Mouse (Mus musculus) ES-E14 (cell line): ENCODE data around the gene Mef2c. TPM values are rescaled to one million over a fixed set of nuclear protein-coding genes. Genes with fewer than 3 reads are reported as not detected.

ENCODE experiments used
- DNase-seq: peaks from one replicate; pipeline ENCODE4 v3.0.0-alpha.2; 2013; ENCODE audit warnings: low read depth, low spot score
- H3K27ac ChIP-seq: 2 replicates; pipeline ENCODE4 v1.5.1; 2012; ENCODE audit warnings: low read depth, mild to moderate bottlenecking, low read length, moderate library complexity, mixed read lengths; ENCODE audit not compliant: poor library complexity, insufficient read depth, severe bottlenecking
- H3K36me3 ChIP-seq: 2 replicates; pipeline ENCODE4 v1.6.1; 2012; ENCODE audit warnings: mild to moderate bottlenecking, low read length, moderate library complexity, mixed read lengths; ENCODE audit not compliant: control insufficient read depth, poor library complexity, insufficient read depth, severe bottlenecking
- H3K4me1 ChIP-seq, 2 experiments: fragments of 150-350 bp in 1 of 2; sonication (generic) in 1 of 2; 2 replicates each; pipeline ENCODE4 v1.6.1; 2012; ENCODE audit warnings: low read length in 2 of 2, mild to moderate bottlenecking in 1 of 2, mixed read lengths in 1 of 2; ENCODE audit not compliant: control insufficient read depth in 2 of 2, insufficient read depth in 2 of 2, poor library complexity in 1 of 2
- H3K4me3 ChIP-seq, 2 experiments: fragments of 150-350 bp in 1 of 2; sonication (generic) in 1 of 2; 2 replicates each; pipeline ENCODE4 v1.5.1; 2012; ENCODE audit warnings: low read length in 2 of 2, low read depth in 1 of 2, mild to moderate bottlenecking in 1 of 2, mixed read lengths in 1 of 2; ENCODE audit not compliant: insufficient read depth in 1 of 2, poor library complexity in 1 of 2, severe bottlenecking in 1 of 2
- H3K9ac ChIP-seq: 2 replicates; pipeline ENCODE4 v1.6.1; 2012; ENCODE audit warnings: low read depth, mild to moderate bottlenecking, low read length, mixed read lengths; ENCODE audit not compliant: poor library complexity, insufficient read depth, severe bottlenecking
- H3K9me3 ChIP-seq: fragments of 150-350 bp; sonication (generic); 2 replicates; pipeline ENCODE4 v1.6.1; 2012; ENCODE audit warnings: low read depth, mild to moderate bottlenecking, low read length; ENCODE audit not compliant: control insufficient read depth, insufficient read depth
- CHD2 ChIP-seq: IDR thresholded peaks from 2 replicates; pipeline ENCODE4 v1.6.1; 2014; ENCODE audit warnings: mild to moderate bottlenecking, low read depth, low read length, inconsistent platforms
- HCFC1 ChIP-seq: IDR thresholded peaks from 2 replicates; pipeline ENCODE4 v1.6.1; 2012; ENCODE audit warnings: low read length, inconsistent platforms, borderline replicate concordance; ENCODE audit not compliant: insufficient read depth
- MAFK ChIP-seq: IDR thresholded peaks from 2 replicates; pipeline ENCODE4 v1.6.1; 2014; ENCODE audit warnings: mild to moderate bottlenecking, low read depth, low read length, inconsistent platforms; ENCODE audit not compliant: insufficient read depth
- ZC3H11A ChIP-seq: IDR thresholded peaks from 2 replicates; pipeline ENCODE4 v1.6.1; 2012; ENCODE audit warnings: low read depth, mild to moderate bottlenecking, inconsistent platforms, low read length, borderline replicate concordance
- ZNF384 ChIP-seq: IDR thresholded peaks from 2 replicates; pipeline ENCODE4 v1.6.1; 2012; ENCODE audit warnings: low read depth, low read length, inconsistent platforms
- in situ Hi-C, 2 experiments: fragments of 600-800 bp; cut with MboI; formaldehyde crosslinking; loops; one replicate each; pipeline ENCODE4 v1.15.1; 2025; ENCODE audit warnings: low sequenced_read_pairs in 2 of 2, inconsistent platforms in 1 of 2; ENCODE audit not compliant: unreplicated experiment in 2 of 2
- total RNA-seq: library from RNA; depleted of rRNA; stranded (reverse); fragments of 300-350 nt; gene quantifications from 2 replicates; pipeline ENCODE4 v1.2.3, GENCODE M21; 2012

Gene Mef2c
- total RNA-seq, 1 experiment = 0.76 TPM

DNA sequence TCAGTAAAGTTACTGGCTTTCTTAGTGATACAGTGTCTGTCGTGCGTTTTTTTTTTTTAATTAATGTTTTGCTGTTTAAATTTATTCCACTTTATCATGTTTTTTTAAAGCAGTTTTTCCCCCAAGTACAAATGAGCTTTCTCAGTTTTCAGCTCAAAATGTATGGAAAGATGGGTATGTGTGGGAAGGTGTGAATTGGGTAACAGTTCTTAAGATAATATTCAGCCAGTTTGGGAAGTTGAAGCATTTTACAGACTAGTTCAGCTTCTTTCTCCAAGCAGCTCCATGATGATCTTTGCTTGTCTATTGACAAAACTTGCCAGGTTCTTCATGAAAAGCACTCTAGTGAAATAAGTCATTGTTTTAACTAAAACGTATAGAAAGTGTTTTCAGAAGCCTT lies 163.2 kb downstream of the Mef2c start:
- H3K4me3 ChIP-seq = no peak overlapping the region
- no peaks in the 10 kb centered on the region for H3K9me3 ChIP-seq
- H3K36me3 ChIP-seq = no peaks in the 10 kb centered on the region
- H3K4me1 ChIP-seq = no peaks in the 10 kb centered on the region
- DNase-seq = no peak
- H3K27ac ChIP-seq = no peak overlapping the region
- in situ Hi-C loops = loop anchor here in 1 of 2 experiments (25.0 kb wide), 1 partner anchor 1095 kb away; no protein-coding TSS in a partner anchor
- no peak overlapping the region for H3K9ac ChIP-seq
- no peak for TF ChIP-seq CHD2
- TF ChIP-seq MAFK = no peak
- TF ChIP-seq ZC3H11A = no peak

GRCm38 (mm10) chr13:83707611-83708010 lies 203.8 kb downstream of the Mef2c start:
- Histone ChIP-seq H3K9ac (no peak overlapping the region), H3K4me3 (no peak overlapping the region), H3K36me3 (no peaks in the 10 kb centered on the region), H3K4me1 (peaks cover 0 to 4% of the 10 kb centered on the region in 2 experiments; a peak in 2 of 4 replicates), H3K27ac (no peak overlapping the region), H3K9me3 (no peaks in the 10 kb centered on the region)
- no peak for DNase-seq
- TF ChIP-seq HCFC1 (no peak), CHD2 (no peak), MAFK (no peak), ZNF384 (no peak), ZC3H11A (no peak)
- in situ Hi-C loops = loop anchor here in 1 of 2 experiments (25.0 kb wide), 1 partner anchor 1055 kb away; no protein-coding TSS in a partner anchor

GRCm38 (mm10) chr13:83712778-83713380 lies 209.0 kb downstream of the Mef2c start:
- Histone ChIP-seq H3K9ac (no peak overlapping the region), H3K9me3 (no peaks in the 10 kb centered on the region), H3K36me3 (no peaks in the 10 kb centered on the region), H3K4me3 (no peak overlapping the region), H3K4me1 (peaks cover 2 to 14% of the 10 kb centered on the region in 2 experiments; a peak in 3 of 4 replicates), H3K27ac (no peak overlapping the region)
- no peak for DNase-seq
- TF ChIP-seq ZNF384 (no peak), HCFC1 (no peak)
- in situ Hi-C loops = loop anchor here in 1 of 2 experiments (25.0 kb wide), 1 partner anchor 1049 kb away; no protein-coding TSS in a partner anchor

- H3K4me3 ChIP-seq = no peak overlapping the region
- peaks cover 2 to 14% of the 10 kb centered on the region in 2 experiments; a peak in 3 of 4 replicates for H3K4me1 ChIP-seq
- no peak overlapping the region for H3K9ac ChIP-seq
- DNase-seq = no peak
- H3K27ac ChIP-seq = no peak overlapping the region
- no peak for TF ChIP-seq HCFC1
- no peak for TF ChIP-seq CHD2
- TF ChIP-seq ZNF384 = no peak
- no peak for TF ChIP-seq MAFK
- no peak for TF ChIP-seq ZC3H11A
- in situ Hi-C loops = loop anchor here in 1 of 2 experiments (25.0 kb wide), 1 partner anchor 1049 kb away; no protein-coding TSS in a partner anchor
- H3K36me3 ChIP-seq = no peaks in the 10 kb centered on the region
- H3K9me3 ChIP-seq = no peaks in the 10 kb centered on the region
Measured at GRCm38 (mm10) chr13:83713661-83714291, 209.9 kb downstream of the Mef2c start.
